Mouse (Mus musculus) lung, adult 2 months (tissue): ENCODE measurements around the gene Ap4s1.

Source experiments
- CTCF ChIP-seq: fragments of 200-500 bp; IDR thresholded peaks from 2 replicates; pipeline ENCODE4 v1.5.1; 2011; ENCODE audit warnings: mild to moderate bottlenecking, low read length, control low read depth; ENCODE audit not compliant: insufficient read depth
- POLR2A ChIP-seq: fragments of 200-500 bp; IDR thresholded peaks from 2 replicates; pipeline ENCODE4 v1.6.1; 2011; ENCODE audit warnings: low read depth, mild to moderate bottlenecking, control low read depth, low read length, borderline replicate concordance; ENCODE audit errors: extremely low read depth

GRCm38 (mm10) chr12:51705778-51706177 lies 14.9 kb downstream of the Ap4s1 start:
- TF ChIP-seq CTCF (no peak), POLR2A (no peak)
